In the genomic region with DNA sequence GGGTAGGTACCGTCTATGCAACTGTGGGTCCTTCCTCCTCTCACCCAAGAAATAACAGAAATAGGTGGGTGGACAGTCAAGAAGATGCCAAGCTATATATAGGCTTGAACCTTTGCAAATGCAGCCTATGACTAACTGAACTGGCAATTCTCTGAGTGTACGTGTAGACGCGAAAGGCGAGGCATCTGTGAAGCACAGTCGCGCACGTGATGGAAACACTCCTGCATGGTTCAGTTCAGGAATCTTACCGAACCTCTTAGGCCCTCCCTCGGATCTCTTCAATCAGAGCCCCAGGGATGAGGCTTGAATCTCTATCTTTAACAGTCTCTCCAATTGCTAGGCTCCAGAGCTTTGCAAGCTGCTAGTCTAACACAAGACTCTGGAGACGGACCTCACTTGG, we compare ENCODE assay signal across 28 mouse cellular contexts. TPM values are rescaled to one million over a fixed set of nuclear protein-coding genes. Genes with fewer than 3 reads are reported as not detected.
DNase-seq lines count a peak whose midpoint lies in the region; ATAC-seq and TF ChIP-seq lines count a peak whose summit lies in the region.
"Had no signal": no experiment of that assay in that cellular context is flagged by ENCODE, and none has a peak within 500 bp of the region (broad histone marks: within the 10 kb centered on the region; RNA-seq: fewer than 3 reads in every experiment).

No protein-coding gene starts in this region.

- WGBS in heart, embryonic 11.5 days (ENCODE audit: insufficient replicate concordance) = 66% methylated on average over 11 of the region's 11 CpGs
- WGBS in heart, adult 2 months = 77% methylated on average over 11 of the region's 11 CpGs
- 42% methylated on average over 11 of the region's 11 CpGs for WGBS in heart, embryonic 14.5 days
- 36% methylated on average over 11 of the region's 11 CpGs for WGBS in heart, postnatal 0 days
- 94% methylated on average over 11 of the region's 11 CpGs for WGBS in forebrain, embryonic 14.5 days

- H3K36me3 ChIP-seq in heart, embryonic 11.5 days (ENCODE audit: control insufficient read depth, insufficient read depth, low read length) = no peaks in the 10 kb centered on the region
- H3K36me3 ChIP-seq in heart, adult 2 months (ENCODE audit: control insufficient read depth, insufficient read depth, low read length) = no peaks in the 10 kb centered on the region
- no peaks in the 10 kb centered on the region for H3K36me3 ChIP-seq in heart, embryonic 14.5 days (ENCODE audit: control insufficient read depth, insufficient read depth, low read length)
- no peaks in the 10 kb centered on the region for H3K36me3 ChIP-seq in heart, postnatal 0 days (replicated peaks; ENCODE audit: control insufficient read depth, insufficient read depth, low read length)
- no peaks in the 10 kb centered on the region for H3K36me3 ChIP-seq in forebrain, embryonic 14.5 days (ENCODE audit: control insufficient read depth, insufficient read depth, low read length)
- H3K36me3 ChIP-seq: embryonic facial prominence, embryonic 12.5 days; embryonic facial prominence, embryonic 15.5 days; forebrain, embryonic 15.5 days; kidney, embryonic 15.5 days had no signal

- no peak overlapping the region for H3K27ac ChIP-seq in heart, embryonic 11.5 days (ENCODE audit: low read depth, low read length)
- no peak overlapping the region for H3K27ac ChIP-seq in heart, adult 2 months
- H3K27ac ChIP-seq in heart, embryonic 14.5 days (replicated peaks in 1 of 2; ENCODE audit: control insufficient read depth in 1 of 2, insufficient read depth in 1 of 2, low read depth in 2 of 2, low read length in 2 of 2) = no peak overlapping the region; a peak in 1 of 4 replicates
- H3K27ac ChIP-seq in heart, postnatal 0 days (ENCODE audit: low read depth) = no peak overlapping the region; the same call in 1 of the 2 replicates
- H3K27ac ChIP-seq in forebrain, embryonic 14.5 days (ENCODE audit: low read depth, low read length) = no peak overlapping the region
- H3K27ac ChIP-seq: embryonic facial prominence, embryonic 12.5 days; embryonic facial prominence, embryonic 15.5 days; forebrain, embryonic 15.5 days; hindbrain, embryonic 14.5 days; hindbrain, postnatal 0 days had no signal

- no peaks in the 10 kb centered on the region for H3K27me3 ChIP-seq in heart, embryonic 11.5 days (ENCODE audit: control insufficient read depth, insufficient read depth, low read length)
- H3K27me3 ChIP-seq in heart, adult 2 months (ENCODE audit: control insufficient read depth, insufficient read depth, low read length) = no peaks in the 10 kb centered on the region
- H3K27me3 ChIP-seq in heart, embryonic 14.5 days (ENCODE audit: control insufficient read depth, insufficient read depth, low read length) = no peaks in the 10 kb centered on the region
- no peaks in the 10 kb centered on the region for H3K27me3 ChIP-seq in heart, postnatal 0 days (ENCODE audit: control insufficient read depth, insufficient read depth, low read length)
- H3K27me3 ChIP-seq in forebrain, embryonic 14.5 days (replicated peaks; ENCODE audit: control insufficient read depth, insufficient read depth, low read length) = no peaks in the 10 kb centered on the region
- H3K27me3 ChIP-seq: CH12.LX; embryonic facial prominence, embryonic 12.5 days; embryonic facial prominence, embryonic 15.5 days; forebrain, embryonic 15.5 days; kidney, embryonic 15.5 days; Patski had no signal

- DNase-seq in heart, adult 2 months = no peak
- no peak for DNase-seq in heart, adult 18-20 months
- DNase-seq in heart, postnatal 0 days (ENCODE audit: low spot score) = peak; percentile 46
- DNase-seq in heart, adult 8-10 months (ENCODE audit: low spot score) = no peak
- peak; percentile 60 for DNase-seq in brain, adult 2 months (ENCODE audit: low read depth, low spot score)
- no peak for DNase-seq in forebrain, embryonic 14.5 days (ENCODE audit: low spot score)
- DNase-seq: adrenal gland, postnatal 10 days; adrenal gland, postnatal 36 days; B cell, adult 2 months; cerebellum, adult 11 months; cerebellum, adult 2 months; cerebellum, adult 9-11 months; cerebellum, postnatal 25 days; gastrocnemius, postnatal 25 days; heart, postnatal 10 days; kidney, adult 11 months; kidney, adult 8-10 months had no signal

- no peak overlapping the region for H3K4me3 ChIP-seq in heart, embryonic 11.5 days (ENCODE audit: low read depth, low read length)
- no peak overlapping the region for H3K4me3 ChIP-seq in heart, adult 2 months
- H3K4me3 ChIP-seq in heart, embryonic 14.5 days (ENCODE audit: control insufficient read depth in 1 of 2, insufficient read depth in 1 of 2, low read depth in 1 of 2, low read length in 2 of 2) = no peak overlapping the region
- H3K4me3 ChIP-seq in heart, postnatal 0 days (ENCODE audit: low read depth, low read length) = no peak overlapping the region
- no peak overlapping the region for H3K4me3 ChIP-seq in forebrain, embryonic 14.5 days (ENCODE audit: low read depth, low read length)
- H3K4me3 ChIP-seq: embryonic facial prominence, embryonic 12.5 days; embryonic facial prominence, embryonic 15.5 days; forebrain, embryonic 15.5 days; kidney, embryonic 15.5 days had no signal

- intact Hi-C loops in heart, adult 2 months (cut with DNase I) = no loop called here

- peak overlapping the region; percentile 31 for H3K4me2 ChIP-seq in heart, embryonic 11.5 days
- peak overlapping the region; percentile 16 for H3K4me2 ChIP-seq in heart, embryonic 14.5 days (ENCODE audit: low read length)
- H3K4me2 ChIP-seq in heart, postnatal 0 days (ENCODE audit: low read depth, low read length) = 0 out of 2 replicates have a peak overlapping the region, but pooled peaks have one; percentile 16
- no peak overlapping the region for H3K4me2 ChIP-seq in forebrain, embryonic 14.5 days (ENCODE audit: low read length)
- H3K4me2 ChIP-seq: embryonic facial prominence, embryonic 12.5 days; embryonic facial prominence, embryonic 15.5 days; forebrain, embryonic 15.5 days; hindbrain, embryonic 14.5 days; kidney, embryonic 15.5 days had no signal

- peaks cover 3% of the 10 kb centered on the region; the same call in 1 of the 2 replicates for H3K79me2 ChIP-seq in heart, adult 2 months (replicated peaks; ENCODE audit: control insufficient read depth, insufficient read depth, low read length)

- no peak for TF ChIP-seq CTCF in heart, adult 2 months (IDR thresholded peaks at IDR 0.05)
- no peak for TF ChIP-seq CTCF in heart, postnatal 0 days (IDR thresholded peaks at IDR 0.05; ENCODE audit: low read depth)

- TF ChIP-seq EP300 in heart, adult 2 months (IDR thresholded peaks at IDR 0.05; ENCODE audit: insufficient read depth, low read depth, low read length) = no peak
- no peak for TF ChIP-seq EP300 in heart, postnatal 0 days (IDR thresholded peaks at IDR 0.05; ENCODE audit: low read depth)

- H3K9ac ChIP-seq in heart, embryonic 11.5 days (ENCODE audit: low read depth, low read length) = no peak overlapping the region
- no peak overlapping the region for H3K9ac ChIP-seq in heart, adult 2 months (ENCODE audit: low read depth, low read length)
- H3K9ac ChIP-seq in heart, embryonic 14.5 days (ENCODE audit: low read length) = peak overlapping the region; percentile 2; the same call in 1 of the 2 replicates
- no peak overlapping the region for H3K9ac ChIP-seq in heart, postnatal 0 days (replicated peaks; ENCODE audit: low read depth, low read length)
- no peak overlapping the region for H3K9ac ChIP-seq in forebrain, embryonic 14.5 days (ENCODE audit: low read length)
- H3K9ac ChIP-seq: embryonic facial prominence, embryonic 12.5 days; embryonic facial prominence, embryonic 15.5 days; forebrain, embryonic 15.5 days; hindbrain, embryonic 14.5 days; kidney, embryonic 15.5 days had no signal

- no peaks in the 10 kb centered on the region for H3K9me3 ChIP-seq in heart, embryonic 11.5 days (replicated peaks; ENCODE audit: control insufficient read depth, low read length)
- H3K9me3 ChIP-seq in heart, embryonic 14.5 days (ENCODE audit: control insufficient read depth, low read length) = no peaks in the 10 kb centered on the region
- no peaks in the 10 kb centered on the region for H3K9me3 ChIP-seq in heart, postnatal 0 days (replicated peaks; ENCODE audit: control insufficient read depth, low read length)
- H3K9me3 ChIP-seq in forebrain, embryonic 14.5 days (replicated peaks; ENCODE audit: control insufficient read depth, low read length) = no peaks in the 10 kb centered on the region
- H3K9me3 ChIP-seq: embryonic facial prominence, embryonic 12.5 days; embryonic facial prominence, embryonic 15.5 days; forebrain, embryonic 15.5 days; G1E; kidney, embryonic 15.5 days had no signal

- H3K4me1 ChIP-seq in heart, embryonic 11.5 days (ENCODE audit: control insufficient read depth, insufficient read depth, low read length) = peaks cover 24% of the 10 kb centered on the region
- H3K4me1 ChIP-seq in heart, adult 2 months (ENCODE audit: control insufficient read depth, insufficient read depth, low read length) = peaks cover 1% of the 10 kb centered on the region
- peaks cover 23 to 50% of the 10 kb centered on the region in 2 experiments for H3K4me1 ChIP-seq in heart, embryonic 14.5 days (ENCODE audit: control insufficient read depth in 2 of 2, insufficient read depth in 2 of 2, low read length in 2 of 2)
- peaks cover 30% of the 10 kb centered on the region for H3K4me1 ChIP-seq in heart, postnatal 0 days (ENCODE audit: control insufficient read depth, insufficient read depth)
- H3K4me1 ChIP-seq in forebrain, embryonic 14.5 days (ENCODE audit: control insufficient read depth, insufficient read depth, low read length) = peaks cover 33% of the 10 kb centered on the region
- H3K4me1 ChIP-seq: embryonic facial prominence, embryonic 12.5 days; embryonic facial prominence, embryonic 15.5 days had no signal

- TF ChIP-seq POLR2A in heart, adult 2 months (IDR thresholded peaks at IDR 0.05; ENCODE audit: insufficient read depth, low read depth, low read length) = no peak

- ATAC-seq in heart, embryonic 11.5 days (replicated peaks; ENCODE audit: insufficient number of reproducible peaks, low FRiP score, low TSS enrichment) = no peak
- no peak for ATAC-seq in heart, embryonic 14.5 days (ENCODE audit: insufficient number of reproducible peaks, insufficient read depth, low FRiP score, low read depth)
- ATAC-seq in heart, postnatal 0 days (ENCODE audit: insufficient read depth, low read depth) = peak; percentile 66
- ATAC-seq in forebrain, embryonic 14.5 days = no peak
- ATAC-seq: forebrain, embryonic 15.5 days; hindbrain, postnatal 0 days; Patski had no signal

RNA-seq across cellular contexts. Expression of gene Ddhd1, which starts 10.3 kb away (rescaled TPM):
- polyA plus RNA-seq in heart, embryonic 11.5 days (2014; fragmentation: Nextera tagmentation; extraction: Ambion mirVana) = 12.6 and 13.9 TPM in 2 replicates
- 1 to 10 TPM; 8.8 to 9.7 TPM for total RNA-seq in heart, adult 2 months (2021)
- 6.5 and 10.1 TPM in 2 replicates for polyA plus RNA-seq in heart, adult 2 months (2012; rRNA removed)
- polyA plus RNA-seq in heart, embryonic 14.5 days (2014; fragmentation: Nextera tagmentation; extraction: Ambion mirVana) = 12.7 and 13.8 TPM in 2 replicates
- total RNA-seq in heart, adult 18-20 months (2021) = 10 to 100 TPM in 1 of 2 experiments, 1 to 10 TPM in 1; 7.2 to 11.0 TPM
- total RNA-seq in heart, postnatal 0 days (2014; rRNA removed; ENCODE audit: low replicate concordance) = 12.0 and 18.6 TPM in 2 replicates
- polyA plus RNA-seq in heart, postnatal 0 days (2015; fragmentation: Nextera tagmentation; extraction: Ambion mirVana) = 3.4 and 3.6 TPM in 2 replicates
- 10 to 100 TPM in 3 of 4 experiments, 1 to 10 TPM in 1; 8.9 to 10.8 (median 10.3) TPM for total RNA-seq in heart, adult 8-10 months (2022)
- 15.5 and 17.9 TPM in 2 replicates for polyA plus RNA-seq in forebrain, embryonic 14.5 days (2014; fragmentation: Nextera tagmentation; extraction: Ambion mirVana)

Comparison
In these comparisons a context has a peak if more than half of its experiments do, and no peak if none do; other contexts are left out.
1. DNase-seq: peak in heart, postnatal 0 days (single experiment) and brain, adult 2 months (single experiment); none in heart, adult 2 months (0 of 2), heart, adult 18-20 months (0 of 2), heart, adult 8-10 months (single experiment) and forebrain, embryonic 14.5 days (single experiment).